Comparison of ENCODE assay signal across 11 mouse cellular contexts in the genomic region with DNA sequence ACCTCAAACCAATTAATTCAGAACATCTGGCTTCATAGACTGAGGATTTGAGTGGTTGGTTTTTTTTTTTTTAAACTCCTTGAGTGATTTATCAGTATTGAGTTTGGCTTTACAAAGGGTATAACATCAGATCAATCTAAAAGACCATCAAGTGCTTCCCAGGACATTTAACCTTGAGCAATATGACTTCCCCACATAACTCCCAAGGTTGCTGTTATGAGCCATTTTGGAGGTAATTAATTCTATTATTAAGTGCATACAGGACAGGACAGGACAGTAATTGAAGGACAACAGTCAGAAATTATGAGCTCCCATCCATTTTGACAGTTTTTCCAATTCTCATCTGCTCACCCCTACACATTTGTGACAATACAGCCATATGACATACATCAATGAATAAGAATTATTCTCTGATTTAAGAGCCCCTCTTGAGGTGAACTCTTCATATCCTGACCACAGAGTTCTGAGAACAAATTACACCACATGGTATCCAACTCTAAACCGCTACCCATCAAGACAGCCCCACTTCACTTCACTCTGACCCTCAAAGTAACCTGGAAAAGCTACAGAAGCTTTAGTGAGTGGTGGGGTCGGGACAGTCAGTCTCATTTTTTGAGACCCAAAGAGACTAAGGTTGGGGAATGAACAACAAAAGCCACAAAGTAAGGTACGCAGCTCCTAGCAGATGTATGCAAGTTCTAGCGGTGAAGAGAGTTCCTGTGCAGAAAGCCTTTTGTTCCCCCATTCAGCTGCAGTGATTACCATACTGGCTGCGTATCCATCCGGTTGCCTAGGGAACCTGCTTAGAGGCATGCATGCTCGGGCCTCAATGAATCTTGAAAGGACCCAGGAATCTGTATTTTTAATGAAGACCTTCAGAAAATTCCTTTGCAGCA. TPM values are rescaled to one million over a fixed set of nuclear protein-coding genes. Genes with fewer than 3 reads are reported as not detected.
DNase-seq lines count a peak whose midpoint lies in the region; ATAC-seq and TF ChIP-seq lines count a peak whose summit lies in the region.
"Had no signal": no experiment of that assay in that cellular context is flagged by ENCODE, and none has a peak within 500 bp of the region (broad histone marks: within the 10 kb centered on the region; RNA-seq: fewer than 3 reads in every experiment).

No protein-coding gene starts in this region.

- H3K4me2 ChIP-seq in forebrain, postnatal 0 days (ENCODE audit: low read depth) = peak overlapping the region; percentile 31
- H3K4me2 ChIP-seq in neural tube, embryonic 12.5 days (replicated peaks) = peak overlapping the region; percentile 41
- H3K4me2 ChIP-seq: lung, embryonic 15.5 days had no signal

- intact Hi-C loops in gastrocnemius, postnatal 14 days (cut with DNase I; ENCODE audit: low total_unique reads) = no loop called here

- H3K27me3 ChIP-seq in forebrain, postnatal 0 days (ENCODE audit: insufficient read depth, low read length) = no peaks in the 10 kb centered on the region
- no peaks in the 10 kb centered on the region for H3K27me3 ChIP-seq in neural tube, embryonic 12.5 days (replicated peaks)
- H3K27me3 ChIP-seq: lung, embryonic 15.5 days had no signal

- peaks cover 18% of the 10 kb centered on the region for H3K4me1 ChIP-seq in forebrain, postnatal 0 days (ENCODE audit: insufficient read depth)
- H3K4me1 ChIP-seq in neural tube, embryonic 12.5 days = peaks cover 17% of the 10 kb centered on the region

- no peak overlapping the region for H3K4me3 ChIP-seq in forebrain, postnatal 0 days (ENCODE audit: low read depth, low read length)
- H3K4me3 ChIP-seq in neural tube, embryonic 12.5 days = no peak overlapping the region
- H3K4me3 ChIP-seq: lung, embryonic 15.5 days had no signal

- ATAC-seq in forebrain, postnatal 0 days = peak; percentile 98
- peak; percentile 95 for ATAC-seq in neural tube, embryonic 12.5 days (ENCODE audit: low FRiP score, low read depth)
- ATAC-seq in megakaryocyte-erythroid progenitor cell, adult 5-6 weeks (replicated peaks; ENCODE audit: low FRiP score, low TSS enrichment, poor library complexity, severe bottlenecking) = no peak

- no peaks in the 10 kb centered on the region for H3K36me3 ChIP-seq in forebrain, postnatal 0 days (ENCODE audit: insufficient read depth)
- H3K36me3 ChIP-seq in neural tube, embryonic 12.5 days = no peaks in the 10 kb centered on the region
- H3K36me3 ChIP-seq: lung, embryonic 15.5 days had no signal

- DNase-seq in embryo, embryonic 10.5 days (ENCODE audit: low spot score) = peak; percentile 92
- DNase-seq in forebrain, postnatal 0 days = peak; percentile 90
- DNase-seq in left cerebral cortex, adult 11 months (ENCODE audit: low spot score) = peak; percentile 42
- DNase-seq in natural killer cell, adult 2 months (ENCODE audit: low spot score in 2 of 2) = no peak
- DNase-seq in ovary, adult 18-20 months (ENCODE audit: low spot score) = no peak
- DNase-seq in gastrocnemius, postnatal 14 days = no peak
- DNase-seq: cerebellum, adult 9-10 months had no signal

- no peak for TF ChIP-seq CTCF in forebrain, postnatal 0 days (IDR thresholded peaks at IDR 0.05; ENCODE audit: low read depth)

- H3K27ac ChIP-seq in forebrain, postnatal 0 days (ENCODE audit: low read depth, low read length) = peak overlapping the region; percentile 64
- peak overlapping the region; percentile 54; the same call in 1 of the 2 replicates for H3K27ac ChIP-seq in neural tube, embryonic 12.5 days
- H3K27ac ChIP-seq: lung, embryonic 15.5 days had no signal

- no peaks in the 10 kb centered on the region for H3K9me3 ChIP-seq in forebrain, postnatal 0 days (ENCODE audit: low read length)
- H3K9me3 ChIP-seq in neural tube, embryonic 12.5 days = no peaks in the 10 kb centered on the region
- H3K9me3 ChIP-seq: lung, embryonic 15.5 days had no signal

- H3K9ac ChIP-seq in forebrain, postnatal 0 days = peak overlapping the region; percentile 31; the same call in 1 of the 2 replicates
- no peak overlapping the region for H3K9ac ChIP-seq in neural tube, embryonic 12.5 days
- H3K9ac ChIP-seq: lung, embryonic 15.5 days had no signal

- 4% methylated on average over 7 of the region's 7 CpGs for WGBS in forebrain, postnatal 0 days
- 7% methylated on average over 7 of the region's 7 CpGs for WGBS in neural tube, embryonic 12.5 days

RNA-seq across cellular contexts. Expression of gene Gm21962, which starts 11.8 kb away (rescaled TPM):
- total RNA-seq in forebrain, postnatal 0 days (2014; rRNA removed) = 0.19 TPM in 1 of 2 replicates, not detected in the other
- polyA plus RNA-seq in forebrain, postnatal 0 days (2015; fragmentation: Nextera tagmentation; extraction: Ambion mirVana) = not detected in 2 replicates
- polyA plus RNA-seq in neural tube, embryonic 12.5 days (2016; fragmentation: Nextera tagmentation; extraction: Ambion mirVana) = not detected in 2 replicates
- total RNA-seq in megakaryocyte-erythroid progenitor cell, adult 5-6 weeks (2014; fragmentation: Nextera tagmentation) = not detected in 2 replicates
- not detected in 2 replicates for total RNA-seq in megakaryocyte-erythroid progenitor cell, adult 5-6 weeks (2017)
- not detected for total RNA-seq in gastrocnemius, postnatal 14 days (2021)
- polyA plus RNA-seq: lung, embryonic 15.5 days; spleen, adult 2 months had no signal

Comparison
In these comparisons a context has a peak if more than half of its experiments do, and no peak if none do; other contexts are left out.
1. DNase-seq: peak in embryo, embryonic 10.5 days (single experiment), forebrain, postnatal 0 days (single experiment) and left cerebral cortex, adult 11 months (single experiment); none in natural killer cell, adult 2 months (0 of 2), ovary, adult 18-20 months (single experiment) and gastrocnemius, postnatal 14 days (single experiment).